Mouse (Mus musculus) cortical plate, adult 2 months (tissue): ENCODE measurements around the gene Hoxa1.

Source experiments
- CTCF ChIP-seq: fragments of 200-500 bp; IDR thresholded peaks from 2 replicates; pipeline ENCODE4 v1.5.1; 2011; ENCODE audit warnings: mild to moderate bottlenecking, control low read depth, low read length; ENCODE audit not compliant: insufficient read depth; ENCODE audit errors: extremely low read depth
- POLR2A ChIP-seq: fragments of 200-500 bp; IDR thresholded peaks from 2 replicates; pipeline ENCODE4 v1.6.1; 2011; ENCODE audit warnings: mild to moderate bottlenecking, low read length, control low read depth; ENCODE audit not compliant: insufficient read depth; ENCODE audit errors: extremely low read depth

DNA sequence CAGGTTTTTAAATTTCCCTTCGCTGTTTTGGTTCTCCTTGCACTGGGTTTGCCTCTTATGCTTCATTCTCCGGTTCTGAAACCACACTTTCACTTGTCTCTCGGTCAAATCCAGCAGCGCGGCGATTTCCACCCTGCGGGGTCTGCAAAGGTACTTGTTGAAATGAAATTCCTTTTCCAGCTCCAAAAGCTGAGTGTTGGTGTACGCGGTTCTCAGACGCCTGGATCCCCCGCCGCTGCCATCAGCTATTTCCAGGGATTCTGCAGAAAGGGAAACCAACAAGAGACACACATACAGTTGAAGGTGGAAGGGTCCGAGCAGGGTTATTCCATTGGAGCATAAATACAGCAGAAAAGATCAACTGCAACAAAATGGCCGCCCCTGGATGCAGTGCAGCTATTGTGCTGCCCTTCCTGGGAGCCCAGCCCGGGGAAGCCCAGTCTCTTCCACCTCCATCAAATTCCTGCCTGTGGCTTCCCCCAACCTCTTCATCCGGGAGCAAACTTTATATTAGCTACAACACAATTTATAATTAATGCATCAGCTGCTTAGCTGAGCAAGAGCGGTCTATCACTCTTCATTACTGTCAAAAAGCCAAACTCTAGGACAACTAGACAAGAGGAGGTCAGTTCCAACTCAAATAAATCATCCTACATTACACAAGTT, 5.4 kb upstream of the Hoxa1 start:
- TF ChIP-seq POLR2A (no peak), CTCF (no peak)
